Mouse (Mus musculus) thymus, adult 18-20 months (tissue): Measurements from ENCODE around the gene Lpp.

Source experiments
- DNase-seq, 2 experiments: peaks; one replicate each; pipeline ENCODE4 v3.0.0; 2022; ENCODE audit warnings: mixed read lengths in 2 of 2

Lpp gene

GRCm38 (mm10) chr16:24641003-24641797 lies 247.9 kb downstream of the Lpp start:
- DNase-seq = peak; percentile 17 to 47

- no peak for DNase-seq
Observed at GRCm38 (mm10) chr16:24643024-24643635, 249.8 kb downstream of the Lpp start.

GRCm38 (mm10) chr16:24644154-24644553 lies 250.8 kb downstream of the Lpp start:
- DNase-seq = no peak

- no peak for DNase-seq
Observed at GRCm38 (mm10) chr16:24644760-24645406, 251.6 kb downstream of the Lpp start.

- DNase-seq = no peak
Observed at GRCm38 (mm10) chr16:24645906-24646603, 252.7 kb downstream of the Lpp start.

GRCm38 (mm10) chr16:24651655-24652654 lies 258.6 kb downstream of the Lpp start:
- peak in 1 of 2 experiments; percentile 27 for DNase-seq

- DNase-seq = no peak
Observed at GRCm38 (mm10) chr16:24653041-24653440, 259.7 kb downstream of the Lpp start.

- DNase-seq = no peak
Observed at GRCm38 (mm10) chr16:24655116-24655515, 261.8 kb downstream of the Lpp start.

- DNase-seq = no peak
Observed at GRCm38 (mm10) chr16:24656026-24656425, 262.7 kb downstream of the Lpp start.

GRCm38 (mm10) chr16:24656752-24657151 lies 263.4 kb downstream of the Lpp start:
- no peak for DNase-seq

- no peak for DNase-seq
Observed at GRCm38 (mm10) chr16:24659049-24659448, 265.7 kb downstream of the Lpp start.

GRCm38 (mm10) chr16:24664131-24664530 lies 270.8 kb downstream of the Lpp start:
- no peak for DNase-seq

- DNase-seq = no peak
Observed at GRCm38 (mm10) chr16:24669718-24670460, 276.6 kb downstream of the Lpp start.

- DNase-seq = no peak
Observed at GRCm38 (mm10) chr16:24678942-24679341, 285.6 kb downstream of the Lpp start.

- no peak for DNase-seq
Observed at GRCm38 (mm10) chr16:24695062-24695461, 301.8 kb downstream of the Lpp start.

GRCm38 (mm10) chr16:24704215-24704614 lies 310.9 kb downstream of the Lpp start:
- no peak for DNase-seq

- no peak for DNase-seq
Observed at GRCm38 (mm10) chr16:24723641-24724040, 330.3 kb downstream of the Lpp start.

GRCm38 (mm10) chr16:24732751-24733150 lies 339.4 kb downstream of the Lpp start:
- no peak for DNase-seq

GRCm38 (mm10) chr16:24733321-24733720 lies 340.0 kb downstream of the Lpp start:
- no peak for DNase-seq

- no peak for DNase-seq
Observed at GRCm38 (mm10) chr16:24735754-24736153, 342.4 kb downstream of the Lpp start.
